Mouse (Mus musculus): ENCODE data around the gene Fkbpl.

Gene Fkbpl

GRCm38 (mm10) chr17:34627093-34627942 lies 17.2 kb upstream of the Fkbpl start:
- peak; percentile 84 to 87 for DNase-seq (ENCODE audit: low spot score in 2 of 2)

- no peak for DNase-seq (ENCODE audit: low spot score in 2 of 2)
Measured at GRCm38 (mm10) chr17:34627943-34628643, 16.5 kb upstream of the Fkbpl start, which contains the start of gene Ppt2. Ppt2 (minus strand) TSS chr17:34628510.

- DNase-seq (ENCODE audit: low spot score in 2 of 2): no peak
Measured at GRCm38 (mm10) chr17:34628644-34628967, 16.0 kb upstream of the Fkbpl start.

GRCm38 (mm10) chr17:34629221-34629751 lies 15.3 kb upstream of the Fkbpl start, which contains the start of gene Prrt1:
Prrt1 (plus strand) TSS chr17:34629533.
- DNase-seq (ENCODE audit: low spot score in 2 of 2): peak in 1 of 2 experiments; percentile 73

- no peak for DNase-seq (ENCODE audit: low spot score in 2 of 2)
Measured at GRCm38 (mm10) chr17:34629796-34630603, 14.6 kb upstream of the Fkbpl start.

- no peak for DNase-seq (ENCODE audit: low spot score in 2 of 2)
Measured at GRCm38 (mm10) chr17:34630761-34631301, 13.7 kb upstream of the Fkbpl start.

- DNase-seq (ENCODE audit: low spot score in 2 of 2): no peak
Measured at GRCm38 (mm10) chr17:34631647-34632046, 12.9 kb upstream of the Fkbpl start.

GRCm38 (mm10) chr17:34632261-34632691 lies 12.3 kb upstream of the Fkbpl start:
- peak; percentile 85 to 87 for DNase-seq (ENCODE audit: low spot score in 2 of 2)

- no peak for DNase-seq (ENCODE audit: low spot score in 2 of 2)
Measured at GRCm38 (mm10) chr17:34635671-34636070, 8.9 kb upstream of the Fkbpl start.

- DNase-seq (ENCODE audit: low spot score in 2 of 2): no peak
Measured at GRCm38 (mm10) chr17:34637459-34637858, 7.1 kb upstream of the Fkbpl start.

GRCm38 (mm10) chr17:34639461-34640255 lies 4.9 kb upstream of the Fkbpl start:
- no peak for DNase-seq (ENCODE audit: low spot score in 2 of 2)

- DNase-seq (ENCODE audit: low spot score in 2 of 2): no peak
Measured at GRCm38 (mm10) chr17:34640778-34641601, 3.6 kb upstream of the Fkbpl start.

- DNase-seq (ENCODE audit: low spot score in 2 of 2): no peak
Measured at GRCm38 (mm10) chr17:34641945-34642344, 2.6 kb upstream of the Fkbpl start.

GRCm38 (mm10) chr17:34643379-34643778 lies 1.2 kb upstream of the Fkbpl start:
- no peak for DNase-seq (ENCODE audit: low spot score in 2 of 2)

GRCm38 (mm10) chr17:34643944-34644343 lies 620 bp upstream of the Fkbpl start:
- no peak for DNase-seq (ENCODE audit: low spot score in 2 of 2)

- no peak for DNase-seq (ENCODE audit: low spot score in 2 of 2)
Measured at GRCm38 (mm10) chr17:34645256-34645829, 779 bp downstream of the Fkbpl start.

- no peak for DNase-seq (ENCODE audit: low spot score in 2 of 2)
Measured at GRCm38 (mm10) chr17:34645831-34646511, 1.4 kb downstream of the Fkbpl start.

- peak; percentile 96 to 97 for DNase-seq (ENCODE audit: low spot score in 2 of 2)
Measured at GRCm38 (mm10) chr17:34646906-34647787, 2.6 kb downstream of the Fkbpl start, which contains the start of gene Atf6b. Atf6b (plus strand) TSS chr17:34647146.
